Mouse (Mus musculus) liver, embryonic 14.5 days (tissue): ENCODE data around the gene Auts2. TPM values are rescaled to one million over a fixed set of nuclear protein-coding genes. Genes with fewer than 3 reads are reported as not detected.

Experiments
- ATAC-seq: fragments of 200-750 bp; cut with Nextera tagmentation; 2 replicates; pipeline ENCODE4 v1.8.0; 2017; ENCODE audit warnings: moderate number of reproducible peaks, mild to moderate bottlenecking, moderate library complexity; ENCODE audit not compliant: insufficient read depth
- DNase-seq, 3 experiments: peaks; one replicate each; pipeline ENCODE4 v3.0.0-alpha.2; 2012 to 2013; ENCODE audit warnings: low read depth in 3 of 3, low spot score in 3 of 3
- H3K27ac ChIP-seq: fragments of 300-500 bp; sonication (generic); 2 replicates; pipeline ENCODE4 v1.5.1; 2014; ENCODE audit warnings: moderate library complexity, mild to moderate bottlenecking, control low read depth, inconsistent platforms
- H3K27me3 ChIP-seq: fragments of 300-500 bp; sonication (generic); 2 replicates; pipeline ENCODE4 v1.6.1; 2014; ENCODE audit warnings: mild to moderate bottlenecking, low read length, moderate library complexity; ENCODE audit not compliant: control insufficient read depth, insufficient read depth
- H3K36me3 ChIP-seq: fragments of 300-500 bp; sonication (generic); replicated peaks from 2 replicates; pipeline ENCODE4 v1.6.1; 2014; ENCODE audit warnings: low read depth; ENCODE audit not compliant: control insufficient read depth, insufficient read depth
- H3K4me1 ChIP-seq, 2 experiments: fragments of 200-500 bp in 1 of 2; fragments of 300-500 bp in 1 of 2; sonication (generic) in 1 of 2; replicated peaks; 2 replicates each; pipeline ENCODE4 v1.6.1; 2012 to 2014; ENCODE audit warnings: antibody characterized with exemption in 1 of 2, inconsistent platforms in 1 of 2, low read length in 1 of 2; ENCODE audit not compliant: control insufficient read depth in 2 of 2, insufficient read depth in 2 of 2
- H3K4me2 ChIP-seq: fragments of 300-500 bp; sonication (generic); 2 replicates; pipeline ENCODE4 v1.6.1; 2014; ENCODE audit warnings: low read depth, mild to moderate bottlenecking, control low read depth, moderate library complexity
- H3K4me3 ChIP-seq, 2 experiments: fragments of 200-500 bp in 1 of 2; fragments of 300-500 bp in 1 of 2; sonication (generic) in 1 of 2; 2 replicates each; pipeline ENCODE4 v1.5.1; 2012 to 2014; ENCODE audit warnings: low read depth in 2 of 2, low read length in 2 of 2, mild to moderate bottlenecking in 2 of 2, control low read depth in 1 of 2, inconsistent platforms in 1 of 2, moderate library complexity in 1 of 2; ENCODE audit not compliant: insufficient read depth in 1 of 2
- H3K9ac ChIP-seq: fragments of 300-500 bp; sonication (generic); replicated peaks from 2 replicates; pipeline ENCODE4 v1.6.1; 2014; ENCODE audit warnings: mild to moderate bottlenecking, control low read depth, moderate library complexity
- H3K9me3 ChIP-seq: fragments of 300-500 bp; sonication (generic); 2 replicates; pipeline ENCODE4 v1.6.1; 2016; ENCODE audit warnings: low read length, mixed read lengths; ENCODE audit not compliant: control insufficient read depth
- CTCF ChIP-seq: IDR thresholded peaks from 2 replicates; pipeline ENCODE4 v1.5.1; 2016; ENCODE audit warnings: antibody characterized with exemption, low read depth, control low read depth
- EP300 ChIP-seq: IDR thresholded peaks from 2 replicates; pipeline ENCODE4 v1.6.1; 2016; ENCODE audit warnings: antibody characterized with exemption, low read depth
- WGBS: fragments of 180-500 bp; shearing (Covaris S2); extraction: QIAGEN DNeasy Blood & Tissue Kit; methylation state at CpG from one replicate; pipeline ENCODE4 v1.1.7; 2014; ENCODE audit not compliant: insufficient replicate concordance; 5-methylcytosine and 5-hydroxymethylcytosine counted together
- polyA plus RNA-seq, 2 experiments: library from polyadenylated mRNA; depleted of rRNA in 1 of 2; stranded (reverse) in 1 of 2; unstranded in 1 of 2; fragments of >200 nt; fragmentation: Nextera tagmentation in 1 of 2; extraction: Ambion mirVana in 1 of 2; gene quantifications; 2 replicates each; pipeline versions ENCODE4 v1.2.1 to v1.2.3; 2012 to 2014

Gene Auts2
- polyA plus RNA-seq, 2 experiments: 0.77 to 1.6 TPM

GRCm38 (mm10) chr5:132268351-132268967, 274.7 kb downstream of the Auts2 start:
- H3K4me2 ChIP-seq: no peak overlapping the region
- no peak for ATAC-seq
- H3K27ac ChIP-seq: no peak overlapping the region
- no peaks in the 10 kb centered on the region for H3K36me3 ChIP-seq
- no peaks in the 10 kb centered on the region for H3K9me3 ChIP-seq
- TF ChIP-seq CTCF (no peak), EP300 (no peak)
- 70% methylated on average over 6 of the region's 6 CpGs for WGBS
- H3K27me3 ChIP-seq: no peaks in the 10 kb centered on the region
- 0 out of 4 replicates have a peak, but pooled peaks cover 2 to 3% of the 10 kb centered on the region in 2 experiments for H3K4me1 ChIP-seq
- no peak overlapping the region for H3K4me3 ChIP-seq
- no peak overlapping the region for H3K9ac ChIP-seq
- no peak for DNase-seq

GRCm38 (mm10) chr5:132265015-132265414, 278.1 kb downstream of the Auts2 start:
- H3K4me3 ChIP-seq: no peak overlapping the region
- WGBS: 39% methylated on average over 1 of the region's 1 CpGs
- no peak overlapping the region for H3K9ac ChIP-seq
- ATAC-seq (no peak), DNase-seq (no peak)
- H3K36me3 ChIP-seq: no peaks in the 10 kb centered on the region
- H3K9me3 ChIP-seq: no peaks in the 10 kb centered on the region
- no peaks in the 10 kb centered on the region for H3K27me3 ChIP-seq
- no peak for TF ChIP-seq CTCF
- TF ChIP-seq EP300: no peak
- no peak overlapping the region for H3K27ac ChIP-seq
- H3K4me1 ChIP-seq: peaks cover 2 to 3% of the 10 kb centered on the region in 2 experiments; a peak in 1 of 4 replicates
- H3K4me2 ChIP-seq: no peak overlapping the region

GRCm38 (mm10) chr5:132261750-132262149, 281.4 kb downstream of the Auts2 start:
- H3K36me3 ChIP-seq: no peaks in the 10 kb centered on the region
- WGBS: 29% methylated on average over 1 of the region's 1 CpGs
- DNase-seq: no peak

GRCm38 (mm10) chr5:132258882-132259281, 284.3 kb downstream of the Auts2 start:
- H3K4me3 ChIP-seq: no peak overlapping the region
- no peaks in the 10 kb centered on the region for H3K27me3 ChIP-seq
- no peaks in the 10 kb centered on the region for H3K36me3 ChIP-seq
- no peaks in the 10 kb centered on the region; a peak in 1 of 4 replicates for H3K4me1 ChIP-seq
- no peak for ATAC-seq
- DNase-seq: no peak
- H3K9me3 ChIP-seq: no peaks in the 10 kb centered on the region
- H3K27ac ChIP-seq: no peak overlapping the region
- H3K9ac ChIP-seq: no peak overlapping the region
- no peak overlapping the region for H3K4me2 ChIP-seq
- TF ChIP-seq CTCF (no peak), EP300 (no peak)
- 40% methylated on average over 11 of the region's 11 CpGs for WGBS

More at GRCm38 (mm10) chr5:132261750-132262149, 281.4 kb downstream of the Auts2 start:
- no peak overlapping the region for H3K4me3 ChIP-seq
- no peak for ATAC-seq
- no peaks in the 10 kb centered on the region for H3K27me3 ChIP-seq
- no peak for TF ChIP-seq EP300
- no peak for TF ChIP-seq CTCF
- H3K4me1 ChIP-seq: no peaks in the 10 kb centered on the region; a peak in 1 of 4 replicates
- H3K27ac ChIP-seq: no peak overlapping the region
- H3K4me2 ChIP-seq: no peak overlapping the region
- H3K9me3 ChIP-seq: no peaks in the 10 kb centered on the region
- no peak overlapping the region for H3K9ac ChIP-seq

GRCm38 (mm10) chr5:132255579-132255978, 287.6 kb downstream of the Auts2 start:
- Histone ChIP-seq H3K36me3 (no peaks in the 10 kb centered on the region), H3K9me3 (no peaks in the 10 kb centered on the region), H3K27ac (no peak overlapping the region), H3K4me2 (no peak overlapping the region), H3K4me1 (no peaks in the 10 kb centered on the region), H3K27me3 (no peaks in the 10 kb centered on the region), H3K4me3 (no peak overlapping the region), H3K9ac (no peak overlapping the region)
- ATAC-seq: no peak
- 62% methylated on average over 8 of the region's 8 CpGs for WGBS
- TF ChIP-seq CTCF (no peak), EP300 (no peak)
- DNase-seq: no peak
